Mouse (Mus musculus): ENCODE data around the gene Fam227a. TPM values are rescaled to one million over a fixed set of nuclear protein-coding genes. Genes with fewer than 3 reads are reported as not detected.

Fam227a gene
- polyA plus RNA-seq, 1 experiment from 2014 or later, result 6.0 TPM

DNA sequence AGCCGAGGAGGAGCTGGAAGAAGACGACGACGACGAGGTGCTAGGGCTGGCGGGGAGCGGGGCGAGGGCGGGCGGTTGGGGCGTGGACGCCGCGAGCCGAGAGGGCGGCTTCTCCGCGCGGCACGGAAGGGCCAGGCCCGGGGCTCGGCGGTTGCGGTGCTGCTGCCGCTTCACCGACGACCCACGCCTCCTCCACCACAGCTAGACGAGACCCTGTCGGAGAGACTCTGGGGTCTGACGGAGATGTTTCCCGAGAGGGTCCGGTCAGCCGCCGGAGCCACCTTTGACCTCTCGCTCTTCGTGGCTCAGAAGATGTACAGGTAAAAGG is 12.2 kb upstream of the Fam227a start:
- Histone ChIP-seq H3K4me1 (replicated peaks; ENCODE audit: control insufficient read depth, insufficient read depth, low read length) (peaks cover 3% of the 10 kb centered on the region; the same call in 1 of the 2 replicates), H3K9ac (ENCODE audit: low read depth, low read length) (peak overlapping the region; percentile 83), H3K4me3 (ENCODE audit: low read depth, low read length) (peak overlapping the region; percentile 93), H3K9me3 (ENCODE audit: control insufficient read depth, low read length) (no peaks in the 10 kb centered on the region), H3K27ac (ENCODE audit: low read depth, low read length) (no peak overlapping the region), H3K27me3 (ENCODE audit: control insufficient read depth, insufficient read depth, low read length) (no peaks in the 10 kb centered on the region), H3K4me2 (replicated peaks; ENCODE audit: low read depth, low read length) (peak overlapping the region; percentile 74), H3K36me3 (ENCODE audit: control insufficient read depth, insufficient read depth, low read length) (peaks cover 5% of the 10 kb centered on the region; the same call in 1 of the 2 replicates)
- WGBS, result under 1% methylated on average over 30 of the region's 37 CpGs
- DNase-seq (ENCODE audit: low spot score), result no peak
- ATAC-seq (ENCODE audit: low FRiP score), result peak; percentile 66

DNA sequence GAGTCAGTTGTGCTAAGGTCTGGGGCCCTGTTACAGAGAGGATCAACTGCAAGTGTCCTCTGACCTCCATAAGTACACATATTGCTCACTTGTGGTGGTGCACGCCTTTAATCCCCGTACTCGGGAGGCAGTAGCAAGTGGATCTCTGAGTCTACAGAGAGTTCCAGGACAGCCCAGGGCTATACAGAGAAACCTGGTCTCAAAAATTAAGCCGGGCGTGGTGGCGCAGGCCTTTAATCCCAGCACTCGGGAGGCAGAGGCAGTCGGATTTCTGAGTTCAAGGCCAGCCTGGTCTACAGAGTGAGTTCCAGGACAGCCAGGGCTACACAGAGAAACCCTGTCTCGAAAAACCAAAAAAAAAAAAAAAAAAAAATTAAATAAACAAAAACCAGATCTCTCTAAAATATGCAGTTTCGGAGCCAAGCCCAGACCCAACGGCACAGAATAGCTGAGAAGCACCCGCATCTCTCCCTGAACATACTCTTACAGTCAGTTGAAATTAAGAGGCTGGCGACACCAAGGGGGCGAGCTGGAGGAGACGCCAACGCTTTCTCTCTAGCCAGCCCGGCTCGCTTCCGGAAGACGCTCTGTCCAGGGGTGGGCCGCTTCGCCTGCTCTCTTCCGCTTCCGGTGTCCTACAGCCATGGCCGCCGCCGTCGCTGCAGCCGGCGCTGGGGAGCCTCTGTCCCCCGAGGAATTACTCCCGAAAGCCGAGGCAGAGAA is 11.7 kb upstream of the Fam227a start, which contains the start of gene Tomm22:
Gene Tomm22, plus strand, starts transcription at position 613 of the 723 bp plus-strand sequence.
- ATAC-seq (ENCODE audit: low FRiP score) (peak; percentile 94), DNase-seq (ENCODE audit: low spot score) (peak; percentile 92)
- H3K4me2 ChIP-seq (replicated peaks; ENCODE audit: low read depth, low read length), result peak within 1 kb of the TSS; percentile 74
- peak within 1 kb of the TSS; percentile 93 for H3K4me3 ChIP-seq (ENCODE audit: low read depth, low read length)
- 20% methylated on average over 31 of the region's 33 CpGs for WGBS
- peak within 1 kb of the TSS; percentile 83 for H3K9ac ChIP-seq (ENCODE audit: low read depth, low read length)
- peaks cover 5% of the 10 kb centered on the region; the same call in 1 of the 2 replicates for H3K36me3 ChIP-seq (ENCODE audit: control insufficient read depth, insufficient read depth, low read length)
- H3K9me3 ChIP-seq (ENCODE audit: control insufficient read depth, low read length), result no peaks in the 10 kb centered on the region
- H3K27ac ChIP-seq (ENCODE audit: low read depth, low read length), result no peak within 1 kb of the TSS
- H3K27me3 ChIP-seq (ENCODE audit: control insufficient read depth, insufficient read depth, low read length), result no peaks in the 10 kb centered on the region
- H3K4me1 ChIP-seq (replicated peaks; ENCODE audit: control insufficient read depth, insufficient read depth, low read length), result peaks cover 3% of the 10 kb centered on the region; the same call in 1 of the 2 replicates

- peaks cover 3% of the 10 kb centered on the region; the same call in 1 of the 2 replicates for H3K4me1 ChIP-seq (replicated peaks; ENCODE audit: control insufficient read depth, insufficient read depth, low read length)
- no peaks in the 10 kb centered on the region for H3K36me3 ChIP-seq (ENCODE audit: control insufficient read depth, insufficient read depth, low read length)
- H3K9me3 ChIP-seq (ENCODE audit: control insufficient read depth, low read length), result no peaks in the 10 kb centered on the region
- H3K4me2 ChIP-seq (replicated peaks; ENCODE audit: low read depth, low read length), result no peak overlapping the region
- no peak overlapping the region for H3K27ac ChIP-seq (ENCODE audit: low read depth, low read length)
- H3K27me3 ChIP-seq (ENCODE audit: control insufficient read depth, insufficient read depth, low read length), result no peaks in the 10 kb centered on the region
- no peak for DNase-seq (ENCODE audit: low spot score)
- 78% methylated on average over 10 of the region's 10 CpGs for WGBS
- no peak overlapping the region for H3K9ac ChIP-seq (ENCODE audit: low read depth, low read length)
- ATAC-seq (ENCODE audit: low FRiP score), result no peak
- H3K4me3 ChIP-seq (ENCODE audit: low read depth, low read length), result no peak overlapping the region
These were observed 10.4 kb upstream of the Fam227a start for GRCm38 (mm10) chr15:79669195-79669594.

GRCm38 (mm10) chr15:79664666-79665065 is 5.9 kb upstream of the Fam227a start:
- Histone ChIP-seq H3K9me3 (ENCODE audit: control insufficient read depth, low read length) (no peaks in the 10 kb centered on the region), H3K4me3 (ENCODE audit: low read depth, low read length) (no peak overlapping the region), H3K27me3 (ENCODE audit: control insufficient read depth, insufficient read depth, low read length) (no peaks in the 10 kb centered on the region), H3K36me3 (ENCODE audit: control insufficient read depth, insufficient read depth, low read length) (no peaks in the 10 kb centered on the region), H3K27ac (ENCODE audit: low read depth, low read length) (no peak overlapping the region), H3K4me1 (replicated peaks; ENCODE audit: control insufficient read depth, insufficient read depth, low read length) (no peaks in the 10 kb centered on the region), H3K4me2 (replicated peaks; ENCODE audit: low read depth, low read length) (no peak overlapping the region), H3K9ac (ENCODE audit: low read depth, low read length) (no peak overlapping the region)
- no peak for ATAC-seq (ENCODE audit: low FRiP score)
- DNase-seq (ENCODE audit: low spot score), result no peak
- WGBS, result 94% methylated on average over 8 of the region's 8 CpGs

GRCm38 (mm10) chr15:79661852-79662251 is 3.1 kb upstream of the Fam227a start:
- Histone ChIP-seq H3K36me3 (ENCODE audit: control insufficient read depth, insufficient read depth, low read length) (no peaks in the 10 kb centered on the region), H3K27ac (ENCODE audit: low read depth, low read length) (no peak overlapping the region), H3K4me3 (ENCODE audit: low read depth, low read length) (no peak overlapping the region), H3K9me3 (ENCODE audit: control insufficient read depth, low read length) (no peaks in the 10 kb centered on the region), H3K4me1 (replicated peaks; ENCODE audit: control insufficient read depth, insufficient read depth, low read length) (no peaks in the 10 kb centered on the region), H3K4me2 (replicated peaks; ENCODE audit: low read depth, low read length) (no peak overlapping the region), H3K9ac (ENCODE audit: low read depth, low read length) (no peak overlapping the region), H3K27me3 (ENCODE audit: control insufficient read depth, insufficient read depth, low read length) (no peaks in the 10 kb centered on the region)
- no peak for ATAC-seq (ENCODE audit: low FRiP score)
- WGBS, result 81% methylated on average over 4 of the region's 4 CpGs
- DNase-seq (ENCODE audit: low spot score), result peak; percentile 46

DNA sequence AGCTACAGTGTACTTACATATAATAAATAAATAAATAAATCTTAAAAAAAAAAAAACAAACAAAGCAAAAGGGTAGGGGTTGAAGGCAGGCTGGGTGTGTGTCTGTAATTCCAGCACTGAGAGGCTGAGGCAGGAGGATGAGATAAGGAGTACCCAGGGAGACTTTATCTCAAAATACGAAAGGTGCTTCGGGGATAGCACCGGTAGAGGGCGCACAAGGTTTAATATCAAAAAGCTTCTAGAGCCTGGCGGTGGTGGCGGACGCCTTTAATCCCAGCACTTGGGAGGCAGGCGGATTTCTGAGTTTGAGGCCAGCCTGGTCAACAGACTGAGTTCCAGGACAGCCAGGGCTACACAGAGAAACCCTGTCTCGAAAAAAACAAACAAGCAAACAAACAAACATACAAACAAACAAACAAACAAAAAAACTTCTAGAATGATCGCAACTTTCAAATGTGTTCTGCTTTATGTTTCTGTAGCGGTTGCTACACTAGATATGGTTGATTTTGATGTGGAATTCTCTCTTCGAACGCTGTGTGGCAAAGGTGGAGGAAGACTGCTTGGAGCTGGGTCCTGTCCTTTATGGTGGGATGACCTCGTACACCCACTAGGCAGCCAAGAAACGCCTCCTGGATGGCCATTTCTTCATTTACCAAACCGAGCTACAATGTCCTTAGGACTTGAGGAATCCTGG is 772 bp downstream of the Fam227a start:
- peak; percentile 92 for DNase-seq (ENCODE audit: low spot score)
- H3K27ac ChIP-seq (ENCODE audit: low read depth, low read length), result peak overlapping the region; percentile 92
- peak overlapping the region; percentile 81 for H3K4me3 ChIP-seq (ENCODE audit: low read depth, low read length)
- H3K4me1 ChIP-seq (replicated peaks; ENCODE audit: control insufficient read depth, insufficient read depth, low read length), result no peaks in the 10 kb centered on the region
- H3K27me3 ChIP-seq (ENCODE audit: control insufficient read depth, insufficient read depth, low read length), result no peaks in the 10 kb centered on the region
- ATAC-seq (ENCODE audit: low FRiP score), result peak; percentile 45; the same call in 1 of the 2 replicates
- H3K4me2 ChIP-seq (replicated peaks; ENCODE audit: low read depth, low read length), result peak overlapping the region; percentile 78
- no peaks in the 10 kb centered on the region for H3K9me3 ChIP-seq (ENCODE audit: control insufficient read depth, low read length)
- H3K9ac ChIP-seq (ENCODE audit: low read depth, low read length), result peak overlapping the region; percentile 93
- no peaks in the 10 kb centered on the region for H3K36me3 ChIP-seq (ENCODE audit: control insufficient read depth, insufficient read depth, low read length)
- WGBS, result 3% methylated on average over 16 of the region's 16 CpGs

GRCm38 (mm10) chr15:79656451-79656850 is 2.3 kb downstream of the Fam227a start:
- Histone ChIP-seq H3K36me3 (ENCODE audit: control insufficient read depth, insufficient read depth, low read length) (no peaks in the 10 kb centered on the region), H3K4me2 (replicated peaks; ENCODE audit: low read depth, low read length) (no peak overlapping the region), H3K27ac (ENCODE audit: low read depth, low read length) (no peak overlapping the region), H3K4me3 (ENCODE audit: low read depth, low read length) (no peak overlapping the region), H3K4me1 (replicated peaks; ENCODE audit: control insufficient read depth, insufficient read depth, low read length) (no peaks in the 10 kb centered on the region), H3K27me3 (ENCODE audit: control insufficient read depth, insufficient read depth, low read length) (no peaks in the 10 kb centered on the region), H3K9me3 (ENCODE audit: control insufficient read depth, low read length) (no peaks in the 10 kb centered on the region), H3K9ac (ENCODE audit: low read depth, low read length) (no peak overlapping the region)
- WGBS, result 94% methylated on average over 14 of the region's 14 CpGs
- ATAC-seq (ENCODE audit: low FRiP score), result no peak
- DNase-seq (ENCODE audit: low spot score), result no peak

DNA sequence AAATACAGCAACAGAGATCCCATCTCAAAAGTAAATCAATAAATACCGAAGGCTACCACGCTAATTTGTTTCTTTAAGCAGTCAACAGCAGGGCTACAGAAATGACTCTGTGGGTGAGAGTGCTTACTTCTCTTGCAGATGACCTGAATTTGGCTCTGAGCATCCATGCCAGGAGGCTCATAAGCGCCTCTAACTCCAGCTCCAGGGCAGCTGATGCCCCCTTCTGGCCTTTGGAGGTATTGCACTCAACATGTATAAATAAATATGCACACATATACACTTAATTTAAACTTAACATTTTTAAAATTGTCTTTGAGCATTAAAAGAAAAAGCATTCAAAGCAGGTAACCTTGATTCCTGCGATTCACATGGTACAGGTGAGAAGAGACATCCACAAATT is 7.3 kb downstream of the Fam227a start:
- Histone ChIP-seq H3K4me3 (ENCODE audit: low read depth, low read length) (no peak overlapping the region), H3K27me3 (ENCODE audit: control insufficient read depth, insufficient read depth, low read length) (no peaks in the 10 kb centered on the region), H3K4me2 (replicated peaks; ENCODE audit: low read depth, low read length) (no peak overlapping the region), H3K27ac (ENCODE audit: low read depth, low read length) (no peak overlapping the region), H3K9me3 (ENCODE audit: control insufficient read depth, low read length) (no peaks in the 10 kb centered on the region), H3K36me3 (ENCODE audit: control insufficient read depth, insufficient read depth, low read length) (peaks cover 4% of the 10 kb centered on the region; the same call in 1 of the 2 replicates), H3K9ac (ENCODE audit: low read depth, low read length) (no peak overlapping the region), H3K4me1 (replicated peaks; ENCODE audit: control insufficient read depth, insufficient read depth, low read length) (no peaks in the 10 kb centered on the region)
- ATAC-seq (ENCODE audit: low FRiP score) (no peak), DNase-seq (ENCODE audit: low spot score) (peak; percentile 30)
- 78% methylated on average over 4 of the region's 4 CpGs for WGBS
